8 mouse cellular contexts compared by ENCODE assay signal in genomic region chr8:95142075-95142831, GRCm38 (mm10).
A peak's percentile ranks its signal among the peaks of the same experiment; 100 is the strongest.
DNase-seq lines count a peak whose midpoint lies in the region; ATAC-seq lines count a peak whose summit lies in the region.

No protein-coding gene starts in this region.

- H3K36me3 ChIP-seq in hindbrain, embryonic 16.5 days (ENCODE audit: control insufficient read depth, insufficient read depth, low read length) = no peaks in the 10 kb centered on the region; the same call in 1 of the 2 replicates

- 0 out of 2 replicates have a peak, but pooled peaks cover 2% of the 10 kb centered on the region for H3K27me3 ChIP-seq in hindbrain, embryonic 16.5 days (replicated peaks; ENCODE audit: control insufficient read depth, insufficient read depth, low read length)

- H3K4me3 ChIP-seq in hindbrain, embryonic 16.5 days (ENCODE audit: low read length) = peak overlapping the region; percentile 79

- H3K4me1 ChIP-seq in hindbrain, embryonic 16.5 days (ENCODE audit: control insufficient read depth, insufficient read depth, low read depth, low read length) = peaks cover 42% of the 10 kb centered on the region

- no peaks in the 10 kb centered on the region for H3K9me3 ChIP-seq in hindbrain, embryonic 16.5 days (ENCODE audit: control insufficient read depth, low read length)

- peak overlapping the region; percentile 79 for H3K4me2 ChIP-seq in hindbrain, embryonic 16.5 days (ENCODE audit: low read length)

- peak overlapping the region; percentile 81 for H3K27ac ChIP-seq in hindbrain, embryonic 16.5 days (ENCODE audit: low read depth, low read length)

- peak; percentile 81 for DNase-seq in R1 (ENCODE audit: low read depth, low spot score)
- DNase-seq in cerebellum, postnatal 25 days = peak; percentile 75 to 89
- DNase-seq in gastrocnemius, adult 18-20 months (ENCODE audit: low spot score) = peak; percentile 58
- DNase-seq in left cerebral cortex, adult 18-20 months (ENCODE audit: low spot score in 2 of 2) = peak; percentile 87 to 89
- DNase-seq in lung, postnatal 36 days = peak; percentile 85
- peak; percentile 92 for DNase-seq in right cerebral cortex, adult 18-20 months
- peak; percentile 81 for DNase-seq in urinary bladder, postnatal 14 days (ENCODE audit: low spot score)

- peak; percentile 84 for ATAC-seq in hindbrain, embryonic 16.5 days

- WGBS in hindbrain, embryonic 16.5 days = under 1% methylated on average over 38 of the region's 66 CpGs

- H3K9ac ChIP-seq in hindbrain, embryonic 16.5 days (ENCODE audit: low read depth, low read length) = peak overlapping the region; percentile 95

Comparison
In these comparisons a context has a peak if more than half of its experiments do, and no peak if none do; other contexts are left out.
1. Peak in every context shown above with its lines: DNase-seq, ATAC-seq, H3K4me3 ChIP-seq and H3K27ac ChIP-seq.